Mouse (Mus musculus) cerebellum, postnatal 25 days (tissue): Measurements from ENCODE around the gene Pdzd3.

Experiments
- DNase-seq, 2 experiments: peaks; one replicate each; pipeline ENCODE4 v3.0.0; 2021; ENCODE audit warnings: mixed read lengths in 2 of 2

Pdzd3 gene

GRCm38 (mm10) chr9:44249181-44250146 is 1.8 kb downstream of the Pdzd3 start:
- DNase-seq: peak; percentile 55 to 73

GRCm38 (mm10) chr9:44247907-44248306 is 3.4 kb downstream of the Pdzd3 start:
- DNase-seq: no peak

- no peak for DNase-seq
These were observed 7.7 kb downstream of the Pdzd3 start for GRCm38 (mm10) chr9:44243621-44244020.

GRCm38 (mm10) chr9:44241418-44241817 is 9.9 kb downstream of the Pdzd3 start:
- DNase-seq: no peak

- DNase-seq: no peak
These were observed 10.4 kb downstream of the Pdzd3 start for GRCm38 (mm10) chr9:44240911-44241310.

GRCm38 (mm10) chr9:44240399-44240798 is 10.9 kb downstream of the Pdzd3 start, which contains the start of gene Ccdc153:
Gene Ccdc153, plus strand, starts transcription at chr9:44240676.
- DNase-seq: no peak

GRCm38 (mm10) chr9:44239447-44239846 is 11.8 kb downstream of the Pdzd3 start:
- peak; percentile 57 to 72 for DNase-seq

- DNase-seq: no peak
These were observed 12.6 kb downstream of the Pdzd3 start for GRCm38 (mm10) chr9:44238501-44239190.

GRCm38 (mm10) chr9:44237128-44237527 is 14.1 kb downstream of the Pdzd3 start:
- no peak for DNase-seq

GRCm38 (mm10) chr9:44236601-44237000 is 14.7 kb downstream of the Pdzd3 start:
- no peak for DNase-seq

- DNase-seq: peak in 1 of 2 experiments; percentile 56
These were observed 16.5 kb downstream of the Pdzd3 start for GRCm38 (mm10) chr9:44234479-44235427.

GRCm38 (mm10) chr9:44233802-44234478 is 17.3 kb downstream of the Pdzd3 start, which contains the start of gene Cbl:
Gene Cbl, minus strand, starts transcription at chr9:44234049.
- peak; percentile 99 for DNase-seq

- DNase-seq: no peak
These were observed 18.1 kb downstream of the Pdzd3 start for GRCm38 (mm10) chr9:44233021-44233801.

GRCm38 (mm10) chr9:44231609-44232008 is 19.7 kb downstream of the Pdzd3 start:
- no peak for DNase-seq

GRCm38 (mm10) chr9:44225993-44226392 is 25.3 kb downstream of the Pdzd3 start:
- DNase-seq: no peak

GRCm38 (mm10) chr9:44213538-44213937 is 37.7 kb downstream of the Pdzd3 start:
- DNase-seq: no peak

- no peak for DNase-seq
These were observed 38.9 kb downstream of the Pdzd3 start for GRCm38 (mm10) chr9:44212406-44212805.

- no peak for DNase-seq
These were observed 41.9 kb downstream of the Pdzd3 start for GRCm38 (mm10) chr9:44209416-44209815.

- no peak for DNase-seq
These were observed 43.4 kb downstream of the Pdzd3 start for GRCm38 (mm10) chr9:44207840-44208239.

GRCm38 (mm10) chr9:44200458-44200857 is 50.8 kb downstream of the Pdzd3 start:
- DNase-seq: no peak

- DNase-seq: no peak
These were observed 51.7 kb downstream of the Pdzd3 start for GRCm38 (mm10) chr9:44199580-44199979.
